Mouse (Mus musculus) mouse trophoblast stem cell (cell line): ENCODE data around the gene Kbtbd6.
"Not testable (repeated sequence)": the region's sequence is repeated elsewhere in the genome, so short reads cannot be mapped to it uniquely, and the experiment has no call there.

Experiments used
- in situ Hi-C, 2 experiments: fragments of 300-500 bp; cut with MseI, MboI; formaldehyde crosslinking; loops; 2 replicates in 1 of 2; 3 replicates in 1 of 2; pipeline ENCODE4 v1.15.1; 2025

Kbtbd6 gene

GRCm38 (mm10) chr14:79451681-79452590 lies at the start of gene Kbtbd6:
Kbtbd6 (plus strand) TSS chr14:79451835.
- in situ Hi-C loops, result not testable (repeated sequence)

GRCm38 (mm10) chr14:79407641-79408040 lies 44.0 kb upstream of the Kbtbd6 start:
- in situ Hi-C loops, result no loop called here

GRCm38 (mm10) chr14:79409278-79409830 lies 42.3 kb upstream of the Kbtbd6 start:
- in situ Hi-C loops, result no loop called here

GRCm38 (mm10) chr14:79410662-79411061 lies 41.0 kb upstream of the Kbtbd6 start:
- in situ Hi-C loops, result no loop called here

GRCm38 (mm10) chr14:79413121-79413520 lies 38.5 kb upstream of the Kbtbd6 start:
- in situ Hi-C loops, result no loop called here

GRCm38 (mm10) chr14:79420083-79420685 lies 31.5 kb upstream of the Kbtbd6 start:
- in situ Hi-C loops, result no loop called here

- in situ Hi-C loops, result no loop called here
Observed at GRCm38 (mm10) chr14:79425979-79426729, 25.5 kb upstream of the Kbtbd6 start, which contains the start of gene Kbtbd7. Kbtbd7 (plus strand) TSS chr14:79426511.

GRCm38 (mm10) chr14:79426730-79427365 lies 24.8 kb upstream of the Kbtbd6 start:
- in situ Hi-C loops, result not testable (repeated sequence)

GRCm38 (mm10) chr14:79434068-79434467 lies 17.6 kb upstream of the Kbtbd6 start:
- in situ Hi-C loops, result no loop called here

- in situ Hi-C loops, result no loop called here
Observed at GRCm38 (mm10) chr14:79440655-79441054, 11.0 kb upstream of the Kbtbd6 start.

- in situ Hi-C loops, result no loop called here
Observed at GRCm38 (mm10) chr14:79441441-79441840, 10.2 kb upstream of the Kbtbd6 start.

- in situ Hi-C loops, result no loop called here
Observed at GRCm38 (mm10) chr14:79444601-79445000, 7.0 kb upstream of the Kbtbd6 start.

GRCm38 (mm10) chr14:79445055-79445620 lies 6.5 kb upstream of the Kbtbd6 start:
- in situ Hi-C loops, result no loop called here

GRCm38 (mm10) chr14:79452591-79452934 lies 928 bp downstream of the Kbtbd6 start:
- in situ Hi-C loops, result not testable (repeated sequence)

GRCm38 (mm10) chr14:79460401-79460800 lies 8.8 kb downstream of the Kbtbd6 start:
- in situ Hi-C loops, result no loop called here

GRCm38 (mm10) chr14:79460988-79461387 lies 9.4 kb downstream of the Kbtbd6 start:
- in situ Hi-C loops, result no loop called here

- in situ Hi-C loops, result loop anchor here in 1 of 2 experiments (5.0 kb wide), 1 partner anchor 68 kb away; the partner anchor contains the start of gene Mtrf1
Observed at GRCm38 (mm10) chr14:79465623-79466022, 14.0 kb downstream of the Kbtbd6 start.

GRCm38 (mm10) chr14:79467621-79468020 lies 16.0 kb downstream of the Kbtbd6 start:
- in situ Hi-C loops, result loop anchor here in 1 of 2 experiments (5.0 kb wide), 1 partner anchor 70 kb away; the partner anchor contains the start of gene Mtrf1

GRCm38 (mm10) chr14:79473384-79473783 lies 21.7 kb downstream of the Kbtbd6 start:
- in situ Hi-C loops, result no loop called here

GRCm38 (mm10) chr14:79480624-79481338 lies 29.1 kb downstream of the Kbtbd6 start, which contains the start of gene Elf1:
Elf1 (plus strand) TSS chr14:79481194.
- in situ Hi-C loops, result no loop called here
